Mouse (Mus musculus): ENCODE measurements around the gene Nlrc5. TPM values are rescaled to one million over a fixed set of nuclear protein-coding genes. Genes with fewer than 3 reads are reported as not detected.
"Not testable (repeated sequence)": the region's sequence is repeated elsewhere in the genome, so short reads cannot be mapped to it uniquely, and the experiment has no call there.

The Nlrc5 gene
- total RNA-seq, 2 experiments from 2014 or later = 0.84 to 1.0 TPM

- DNase-seq = no peak
- intact Hi-C loops (cut with DNase I) = no loop called here
These were observed 20.6 kb upstream of the Nlrc5 start for GRCm38 (mm10) chr8:94413509-94413908.

DNA sequence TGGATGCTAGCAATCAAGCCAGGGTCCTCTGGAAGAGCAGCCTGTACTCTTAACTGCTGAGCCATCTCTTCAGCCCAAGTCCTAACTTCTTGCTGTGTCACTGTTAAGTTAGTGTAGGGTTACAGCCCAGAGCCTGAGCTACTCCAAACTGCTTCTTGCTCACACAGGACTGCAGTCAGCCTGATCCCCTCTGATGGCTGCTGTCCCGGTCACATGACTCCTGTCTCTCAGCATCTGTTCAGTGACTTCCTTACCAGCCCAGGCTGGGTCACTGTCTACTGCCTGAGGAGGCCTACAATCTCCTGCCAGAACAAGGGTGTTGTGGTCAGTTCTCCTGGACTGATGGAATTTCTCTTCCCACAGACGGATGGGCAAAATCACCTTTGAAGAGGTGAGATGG is 18.9 kb upstream of the Nlrc5 start:
- no peak for DNase-seq

DNA sequence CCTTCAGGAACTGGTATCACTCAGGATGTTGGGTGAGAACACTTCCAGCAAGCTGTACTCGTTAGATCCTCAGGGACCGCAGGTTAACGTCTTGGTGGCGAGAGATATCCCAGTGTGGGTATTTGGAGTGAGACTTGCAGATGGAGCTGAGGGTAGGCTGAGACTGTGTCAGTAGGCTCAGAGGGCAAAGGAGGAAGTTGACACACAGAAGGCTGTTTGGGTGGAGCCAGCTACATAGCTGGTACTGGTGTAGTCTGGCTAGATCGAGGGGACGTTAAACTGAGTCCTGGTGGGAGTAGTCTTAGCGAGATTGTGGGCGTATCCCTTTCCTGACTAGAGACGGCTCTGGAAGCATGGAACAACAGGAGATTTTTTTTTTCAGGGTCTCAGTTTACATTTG is 16.1 kb upstream of the Nlrc5 start:
- DNase-seq = no peak
- intact Hi-C loops (cut with DNase I) = no loop called here

More for the DNA sequence above, 18.9 kb upstream of the Nlrc5 start:
- intact Hi-C loops (cut with DNase I) = no loop called here

- intact Hi-C loops (cut with DNase I) = no loop called here
- DNase-seq = no peak
These were observed 11.9 kb upstream of the Nlrc5 start for GRCm38 (mm10) chr8:94422270-94422669.

- intact Hi-C loops (cut with DNase I) = no loop called here
- DNase-seq = peak in 1 of 2 experiments; percentile 26
These were observed 6.2 kb upstream of the Nlrc5 start for GRCm38 (mm10) chr8:94427953-94428352.

DNA sequence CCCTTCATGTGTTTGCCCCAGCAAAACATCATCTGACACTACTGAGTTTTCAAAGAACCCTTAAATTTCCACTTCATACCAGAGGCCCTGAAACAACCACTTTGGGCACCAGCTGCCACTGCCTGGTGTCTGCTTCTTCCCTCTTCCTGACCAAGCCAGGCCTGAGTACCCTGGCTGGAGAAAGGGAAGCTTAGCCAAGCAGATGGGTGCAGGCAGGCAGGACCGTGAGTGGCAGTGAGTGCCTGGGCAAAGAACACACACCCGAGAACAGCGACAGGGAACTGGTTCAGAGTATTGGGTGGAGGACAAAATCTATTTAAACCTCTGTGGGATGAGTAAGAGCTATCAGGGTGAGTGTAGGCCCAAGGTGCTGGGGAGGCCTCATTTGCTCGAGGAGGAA is 5.7 kb upstream of the Nlrc5 start:
- no peak for DNase-seq
- intact Hi-C loops (cut with DNase I) = no loop called here

GRCm38 (mm10) chr8:94429376-94429775 is 4.8 kb upstream of the Nlrc5 start:
- intact Hi-C loops (cut with DNase I) = no loop called here
- DNase-seq = no peak

- intact Hi-C loops (cut with DNase I) = no loop called here
- DNase-seq = no peak
These were observed 1.9 kb upstream of the Nlrc5 start for GRCm38 (mm10) chr8:94432212-94432611.

- no peak for DNase-seq
- intact Hi-C loops (cut with DNase I) = no loop called here
These were observed 802 bp downstream of the Nlrc5 start for GRCm38 (mm10) chr8:94434958-94435357.

GRCm38 (mm10) chr8:94435397-94436111 is 1.4 kb downstream of the Nlrc5 start:
- DNase-seq = no peak
- intact Hi-C loops (cut with DNase I) = no loop called here

GRCm38 (mm10) chr8:94436112-94436572 is 2.0 kb downstream of the Nlrc5 start:
- no peak for DNase-seq
- intact Hi-C loops (cut with DNase I) = no loop called here

DNA sequence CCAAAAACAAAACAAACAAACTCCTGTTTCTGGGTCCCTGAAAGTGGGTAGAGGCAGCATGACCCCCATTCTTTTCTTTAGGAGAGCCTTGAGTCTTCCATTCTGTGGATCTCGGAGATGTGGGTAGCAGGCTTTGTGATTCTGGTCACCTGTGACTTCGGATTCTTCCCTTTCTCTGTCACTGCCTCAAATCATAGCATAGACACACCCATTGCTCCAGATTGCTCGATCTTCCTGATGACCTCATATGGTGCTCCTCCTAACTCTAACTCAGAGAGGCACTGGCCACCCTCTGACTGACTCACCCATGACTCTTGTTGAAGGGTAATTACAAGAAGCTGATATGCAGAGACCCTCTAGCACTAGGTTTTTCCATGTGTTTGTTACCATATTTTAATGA is 2.7 kb downstream of the Nlrc5 start:
- DNase-seq = no peak
- intact Hi-C loops (cut with DNase I) = no loop called here

DNA sequence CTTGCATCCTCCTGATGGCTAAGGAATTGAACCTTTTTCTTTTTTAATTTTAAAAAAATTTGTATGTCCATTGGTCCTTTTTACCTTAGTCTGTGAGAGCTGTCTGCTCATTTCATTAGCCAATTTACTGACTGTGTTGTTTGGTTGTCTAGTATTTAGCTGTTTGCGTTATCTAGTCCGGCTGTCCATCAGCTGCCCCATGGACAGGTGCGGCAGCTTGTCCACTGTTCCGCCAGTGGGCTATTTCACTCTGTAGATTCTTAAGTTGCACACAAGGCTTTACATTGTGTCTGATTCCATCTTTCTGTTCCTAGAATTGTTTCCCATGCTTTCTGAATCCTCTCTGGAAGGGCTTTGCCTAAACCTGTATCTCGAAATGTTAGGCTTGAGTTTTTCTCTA is 4.5 kb downstream of the Nlrc5 start:
- DNase-seq = no peak
- intact Hi-C loops (cut with DNase I) = no loop called here

GRCm38 (mm10) chr8:94439691-94440090 is 5.5 kb downstream of the Nlrc5 start:
- intact Hi-C loops (cut with DNase I) = no loop called here
- DNase-seq = no peak

GRCm38 (mm10) chr8:94440389-94440788 is 6.2 kb downstream of the Nlrc5 start:
- intact Hi-C loops (cut with DNase I) = no loop called here

DNA sequence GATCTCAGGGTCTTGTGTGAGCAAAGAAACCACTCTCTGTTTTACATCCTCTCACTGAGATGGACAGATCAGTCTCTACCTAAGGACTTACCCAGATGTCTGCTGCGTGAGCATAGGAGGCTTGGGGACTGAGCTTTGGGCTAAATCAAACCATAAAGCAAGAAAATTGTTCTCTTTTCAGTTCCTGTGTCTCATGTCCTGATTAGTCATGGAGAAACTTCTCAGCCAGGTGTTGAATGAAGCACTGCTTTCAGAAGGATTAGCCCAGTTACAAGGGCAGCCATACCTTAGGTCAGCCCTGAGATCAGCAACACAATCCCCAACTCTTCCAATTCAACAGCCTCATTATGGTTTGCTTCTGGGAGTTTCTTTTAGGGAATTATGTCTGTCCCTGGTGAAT is 7.5 kb downstream of the Nlrc5 start:
- DNase-seq = no peak
- intact Hi-C loops (cut with DNase I) = no loop called here

More at GRCm38 (mm10) chr8:94440389-94440788, 6.2 kb downstream of the Nlrc5 start:
- no peak for DNase-seq

DNA sequence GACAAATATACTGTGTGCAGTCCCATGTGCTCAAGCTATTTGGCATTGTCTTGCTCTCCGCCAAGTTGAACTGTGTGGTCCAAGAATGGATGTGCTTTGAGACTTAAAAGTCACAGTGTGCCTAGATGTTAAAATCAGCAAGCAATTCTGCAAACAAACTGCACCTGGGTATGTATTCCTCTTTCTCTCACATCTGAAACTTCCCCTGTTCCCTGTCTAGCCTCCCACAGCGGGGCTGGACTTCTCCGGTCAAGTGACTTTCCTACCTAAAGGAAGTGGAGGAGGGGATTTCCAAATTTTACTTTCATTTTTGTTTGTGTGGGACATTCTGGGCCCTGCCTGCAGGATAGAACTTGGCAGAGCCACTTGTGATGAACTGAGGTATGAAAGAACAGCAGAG is 9.0 kb downstream of the Nlrc5 start:
- DNase-seq = no peak
- intact Hi-C loops (cut with DNase I) = no loop called here

DNA sequence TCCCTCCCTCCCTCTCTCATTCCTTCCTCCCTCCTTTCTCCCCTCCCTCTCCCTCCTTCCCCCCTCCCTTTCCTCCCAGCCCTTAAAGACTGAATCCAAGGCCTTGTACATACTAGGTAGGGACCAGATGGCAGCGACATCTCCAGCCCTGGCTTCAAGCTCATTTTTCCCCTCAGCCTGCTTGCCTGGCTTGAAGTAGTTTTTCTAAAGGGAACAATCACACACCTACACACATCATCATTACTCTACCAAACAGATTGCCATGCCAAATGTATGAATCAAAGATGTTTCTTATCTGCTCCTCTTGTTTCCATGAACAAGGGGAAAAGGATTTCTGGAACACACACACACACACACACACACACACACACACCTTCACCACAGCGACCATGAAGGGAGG is 10.3 kb downstream of the Nlrc5 start:
- intact Hi-C loops (cut with DNase I) = no loop called here
- no peak for DNase-seq

DNA sequence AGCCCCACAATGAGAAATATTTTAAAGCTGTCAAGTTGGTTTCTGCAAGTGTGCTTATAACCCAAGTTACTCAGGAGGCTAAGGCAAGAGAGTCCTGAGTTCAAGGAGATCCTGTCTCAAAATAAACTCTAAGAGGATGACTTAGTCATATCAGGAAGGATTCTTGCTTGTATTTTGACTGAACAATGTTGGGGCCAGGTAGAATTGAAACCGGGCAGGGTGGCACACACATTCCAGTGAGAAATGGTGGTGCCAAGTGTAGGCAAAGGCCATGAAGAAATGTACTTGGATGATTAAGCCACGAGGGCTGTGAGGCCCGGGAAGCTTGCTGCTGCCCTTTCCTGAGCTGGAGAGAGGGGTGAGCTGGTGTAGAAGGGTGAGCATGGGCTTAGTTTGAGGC is 13.0 kb downstream of the Nlrc5 start:
- DNase-seq = no peak
- intact Hi-C loops (cut with DNase I) = no loop called here

GRCm38 (mm10) chr8:94447583-94448324 is 13.6 kb downstream of the Nlrc5 start:
- intact Hi-C loops (cut with DNase I) = no loop called here
- DNase-seq = no peak

DNA sequence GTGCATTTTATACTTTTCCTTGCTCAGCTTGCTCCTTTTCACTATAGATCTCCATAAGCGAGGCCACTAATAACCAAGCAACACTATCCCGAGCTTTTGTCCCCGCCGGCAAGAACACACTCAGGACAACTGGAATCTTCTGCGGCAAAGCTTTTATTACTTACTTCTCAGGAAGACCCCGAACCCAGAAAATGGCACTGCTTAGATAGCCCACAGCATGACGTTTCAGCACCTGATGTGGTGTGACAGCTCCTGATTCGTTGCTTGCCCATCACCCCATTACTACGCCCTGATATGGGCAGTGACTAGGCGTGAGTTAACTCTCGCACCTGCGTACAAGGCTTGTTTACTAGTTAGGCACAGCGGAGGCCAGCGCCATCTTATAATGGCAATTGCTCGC is 18.8 kb downstream of the Nlrc5 start:
- intact Hi-C loops (cut with DNase I) = not testable (repeated sequence)

DNA sequence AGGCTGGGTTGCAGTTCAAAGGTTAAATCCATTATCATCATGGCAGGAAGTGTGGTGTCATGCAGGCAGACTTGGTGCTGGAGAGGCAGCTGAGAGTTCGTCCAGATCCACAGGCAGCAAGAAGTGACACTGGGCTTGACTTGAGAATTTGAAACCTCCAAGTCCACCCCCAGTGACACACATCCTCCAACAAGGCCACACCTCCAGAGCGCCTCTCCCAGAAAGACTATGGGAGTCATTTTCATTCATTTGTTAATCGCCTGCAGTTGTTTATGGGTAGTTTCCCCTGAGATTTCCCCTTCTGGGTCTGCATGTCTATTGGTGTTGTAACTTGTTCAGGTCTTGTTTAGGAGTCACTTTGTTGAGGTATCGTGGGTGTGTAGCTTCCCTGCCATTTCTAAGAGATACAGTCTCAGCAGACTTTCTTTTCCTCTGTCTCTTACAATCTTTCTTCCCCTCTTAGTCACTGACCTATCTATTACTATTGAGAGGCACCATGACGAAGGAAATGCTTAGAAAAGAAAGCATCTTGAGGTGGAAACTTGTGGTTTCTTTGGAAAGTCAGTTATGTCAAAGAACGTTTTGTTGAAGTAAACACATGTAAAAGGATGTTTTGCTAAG is 19.8 kb downstream of the Nlrc5 start:
- intact Hi-C loops (cut with DNase I) = no loop called here
- DNase-seq = no peak

More for the DNA sequence above, 18.8 kb downstream of the Nlrc5 start:
- not testable (repeated sequence) for DNase-seq
